Mouse (Mus musculus): ENCODE results near the gene Rxrb. TPM values are rescaled to one million over a fixed set of nuclear protein-coding genes. Genes with fewer than 3 reads are reported as not detected.
"Not testable (repeated sequence)": the region's sequence is repeated elsewhere in the genome, so short reads cannot be mapped to it uniquely, and the experiment has no call there.

Rxrb gene
- 10 to 100 TPM; 81.9 to 87.8 TPM for total RNA-seq (2021)

- intact Hi-C loops (cut with DNase I) = loop anchor here (1.0 to 10.0 kb wide), 2 partner anchors 88 to 563 kb away; partner anchors contain the start of genes Ager, H2-DMa and Pbx2
- peak; percentile 98 to 99 for DNase-seq (ENCODE audit: low spot score in 2 of 2)
These were observed at the start of gene Rxrb, which contains the start of gene Slc39a7 for GRCm38 (mm10) chr17:34031465-34032173. Gene Rxrb, plus strand, starts transcription at chr17:34031812. Gene Slc39a7, minus strand, starts transcription at chr17:34031682.

GRCm38 (mm10) chr17:33982136-33982535 is 49.5 kb upstream of the Rxrb start:
- intact Hi-C loops (cut with DNase I); DNase-seq (ENCODE audit: low spot score in 2 of 2): not testable (repeated sequence)

GRCm38 (mm10) chr17:33991788-33992664 is 39.6 kb upstream of the Rxrb start:
- no peak for DNase-seq (ENCODE audit: low spot score in 2 of 2)
- intact Hi-C loops (cut with DNase I) = no loop called here

GRCm38 (mm10) chr17:33994959-33995358 is 36.7 kb upstream of the Rxrb start:
- no peak for DNase-seq (ENCODE audit: low spot score in 2 of 2)
- intact Hi-C loops (cut with DNase I) = loop anchor here (5.0 kb wide), 1 partner anchor 1297 kb away; no protein-coding TSS in a partner anchor

- intact Hi-C loops (cut with DNase I) = loop anchor here (5.0 kb wide), 1 partner anchor 1297 kb away; no protein-coding TSS in a partner anchor
- no peak for DNase-seq (ENCODE audit: low spot score in 2 of 2)
These were observed 36.0 kb upstream of the Rxrb start for GRCm38 (mm10) chr17:33995651-33996050.

- DNase-seq (ENCODE audit: low spot score in 2 of 2) = not testable (repeated sequence)
- intact Hi-C loops (cut with DNase I) = loop anchor here (5.0 kb wide), 1 partner anchor 1295 kb away; no protein-coding TSS in a partner anchor
These were observed 34.6 kb upstream of the Rxrb start for GRCm38 (mm10) chr17:33997025-33997424.

- intact Hi-C loops (cut with DNase I) = loop anchor here (5.0 kb wide), 1 partner anchor 1294 kb away; no protein-coding TSS in a partner anchor
- not testable (repeated sequence) for DNase-seq (ENCODE audit: low spot score in 2 of 2)
These were observed 32.9 kb upstream of the Rxrb start for GRCm38 (mm10) chr17:33998697-33999096.

GRCm38 (mm10) chr17:33999341-34000149 is 32.1 kb upstream of the Rxrb start:
- intact Hi-C loops (cut with DNase I) = loop anchor here (2.0 to 5.0 kb wide), 2 partner anchors 1263 to 1293 kb away; partner anchors contain the start of gene H2-D1
- no peak for DNase-seq (ENCODE audit: low spot score in 2 of 2)

- intact Hi-C loops (cut with DNase I) = loop anchor here (2.0 kb wide), 1 partner anchor 1263 kb away; the partner anchor contains the start of gene H2-D1
- DNase-seq (ENCODE audit: low spot score in 2 of 2) = peak; percentile 56 to 65
These were observed 31.5 kb upstream of the Rxrb start, which contains the start of gene H2-K1 for GRCm38 (mm10) chr17:34000150-34000537. Gene H2-K1, minus strand, starts transcription at chr17:34000347.

GRCm38 (mm10) chr17:34000796-34001195 is 30.8 kb upstream of the Rxrb start:
- intact Hi-C loops (cut with DNase I) = loop anchor here (2.0 kb wide), 1 partner anchor 1262 kb away; the partner anchor contains the start of gene H2-D1
- not testable (repeated sequence) for DNase-seq (ENCODE audit: low spot score in 2 of 2)

GRCm38 (mm10) chr17:34003426-34003825 is 28.2 kb upstream of the Rxrb start:
- intact Hi-C loops (cut with DNase I) = no loop called here
- DNase-seq (ENCODE audit: low spot score in 2 of 2) = no peak

- intact Hi-C loops (cut with DNase I) = loop anchor here (5.0 kb wide), 1 partner anchor 39 kb away; no protein-coding TSS in a partner anchor
- DNase-seq (ENCODE audit: low spot score in 2 of 2) = no peak
These were observed 25.0 kb upstream of the Rxrb start for GRCm38 (mm10) chr17:34006570-34006969.

GRCm38 (mm10) chr17:34010156-34010555 is 21.5 kb upstream of the Rxrb start:
- no peak for DNase-seq (ENCODE audit: low spot score in 2 of 2)
- intact Hi-C loops (cut with DNase I) = no loop called here

- intact Hi-C loops (cut with DNase I) = no loop called here
- DNase-seq (ENCODE audit: low spot score in 2 of 2) = no peak
These were observed 18.2 kb upstream of the Rxrb start for GRCm38 (mm10) chr17:34013436-34013835.

GRCm38 (mm10) chr17:34021539-34022413 is 9.8 kb upstream of the Rxrb start:
- intact Hi-C loops (cut with DNase I) = loop anchor here (1.0 kb wide), 1 partner anchor 63 kb away; no protein-coding TSS in a partner anchor
- no peak for DNase-seq (ENCODE audit: low spot score in 2 of 2)

GRCm38 (mm10) chr17:34022414-34022783 is 9.2 kb upstream of the Rxrb start:
- DNase-seq (ENCODE audit: low spot score in 2 of 2) = no peak

GRCm38 (mm10) chr17:34022987-34023386 is 8.6 kb upstream of the Rxrb start:
- intact Hi-C loops (cut with DNase I) = no loop called here

More at GRCm38 (mm10) chr17:34022414-34022783, 9.2 kb upstream of the Rxrb start:
- intact Hi-C loops (cut with DNase I) = no loop called here

GRCm38 (mm10) chr17:34023678-34024077 is 7.9 kb upstream of the Rxrb start:
- intact Hi-C loops (cut with DNase I) = no loop called here
- DNase-seq (ENCODE audit: low spot score in 2 of 2) = no peak

More at GRCm38 (mm10) chr17:34022987-34023386, 8.6 kb upstream of the Rxrb start:
- no peak for DNase-seq (ENCODE audit: low spot score in 2 of 2)

Measured in left cerebral cortex, postnatal 36 days (tissue).